Mouse (Mus musculus): ENCODE data around the gene Gpr137.
"Not testable (repeated sequence)": the region's sequence is repeated elsewhere in the genome, so short reads cannot be mapped to it uniquely, and the experiment has no call there.

Gpr137 gene

GRCm38 (mm10) chr19:6909021-6909420 is 33.3 kb downstream of the Gpr137 start:
- in situ Hi-C loops (cut with MboI, MseI) = no loop called here

GRCm38 (mm10) chr19:6907811-6908540 is 34.3 kb downstream of the Gpr137 start:
- in situ Hi-C loops (cut with MboI, MseI) = no loop called here

DNA sequence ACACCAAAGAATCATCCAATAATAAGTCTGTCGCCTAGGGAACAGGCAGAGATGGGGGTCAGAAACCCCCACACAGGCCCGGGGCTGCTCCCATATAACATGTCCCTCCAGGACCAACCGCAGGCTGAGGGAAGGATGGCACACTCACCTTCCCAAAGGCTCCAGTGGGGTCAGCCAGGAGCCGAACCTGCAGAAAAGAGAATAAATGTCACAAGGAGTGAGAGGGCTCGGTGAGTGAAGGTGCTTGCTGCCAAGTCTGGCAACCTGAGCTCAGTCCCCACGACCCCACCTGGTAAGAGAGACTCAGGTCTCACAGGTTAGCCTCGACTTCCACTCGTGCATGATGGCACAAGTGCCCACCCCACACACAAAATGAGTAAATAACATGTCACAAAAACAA is 35.2 kb downstream of the Gpr137 start:
- in situ Hi-C loops (cut with MboI, MseI) = no loop called here

DNA sequence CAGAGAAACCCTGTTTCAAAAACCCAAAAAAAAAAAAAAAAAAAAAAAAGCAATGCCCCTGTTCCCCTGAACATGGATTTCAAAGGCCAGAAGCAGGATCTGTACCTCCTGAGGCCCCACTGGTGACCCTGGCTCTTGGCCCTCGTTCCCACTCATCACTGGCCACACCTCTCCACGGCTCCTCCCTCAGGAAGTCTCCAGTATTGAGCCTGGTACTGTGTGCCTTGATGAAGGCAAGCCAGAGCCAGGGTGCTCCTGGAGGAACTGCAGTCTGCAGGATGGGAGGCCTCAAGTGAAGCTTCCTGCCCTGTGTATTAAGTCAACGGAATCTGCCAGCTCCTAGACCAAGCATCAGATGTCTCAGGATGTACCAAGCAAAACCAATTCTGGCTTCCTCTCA is 36.1 kb downstream of the Gpr137 start:
- in situ Hi-C loops (cut with MboI, MseI) = no loop called here

DNA sequence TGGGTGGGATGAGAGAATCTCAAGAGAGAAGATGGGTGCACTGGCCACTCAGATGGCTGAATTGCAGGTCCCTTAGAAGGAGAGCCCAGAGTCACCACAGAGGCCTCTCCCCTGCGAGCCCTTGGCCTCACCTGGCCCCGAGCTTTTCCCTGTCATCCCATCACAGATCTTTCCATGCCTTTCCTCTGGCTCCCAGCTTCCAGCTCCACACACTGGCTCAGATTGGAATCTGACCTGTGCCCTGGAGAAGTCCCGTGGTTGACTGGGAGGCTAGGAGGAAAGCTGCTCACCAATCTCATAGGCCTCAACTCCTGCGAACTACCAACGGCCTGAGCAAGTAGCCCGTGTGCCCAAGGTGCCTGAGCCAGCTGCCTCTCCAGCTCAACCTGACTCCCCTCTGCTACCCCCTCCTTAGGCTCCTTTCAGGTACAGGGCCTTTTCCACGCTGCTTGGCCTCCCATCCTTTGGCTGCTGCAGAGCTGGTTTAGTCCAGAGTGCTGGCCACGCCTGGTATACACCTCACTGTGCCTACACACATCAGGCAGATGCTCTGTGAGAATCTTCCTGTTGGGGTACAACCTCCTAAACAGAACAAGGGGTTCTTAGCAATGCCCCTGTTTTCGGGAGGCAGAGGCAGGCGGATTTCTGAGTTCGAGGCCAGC is 36.7 kb downstream of the Gpr137 start:
- in situ Hi-C loops (cut with MboI, MseI) = no loop called here

DNA sequence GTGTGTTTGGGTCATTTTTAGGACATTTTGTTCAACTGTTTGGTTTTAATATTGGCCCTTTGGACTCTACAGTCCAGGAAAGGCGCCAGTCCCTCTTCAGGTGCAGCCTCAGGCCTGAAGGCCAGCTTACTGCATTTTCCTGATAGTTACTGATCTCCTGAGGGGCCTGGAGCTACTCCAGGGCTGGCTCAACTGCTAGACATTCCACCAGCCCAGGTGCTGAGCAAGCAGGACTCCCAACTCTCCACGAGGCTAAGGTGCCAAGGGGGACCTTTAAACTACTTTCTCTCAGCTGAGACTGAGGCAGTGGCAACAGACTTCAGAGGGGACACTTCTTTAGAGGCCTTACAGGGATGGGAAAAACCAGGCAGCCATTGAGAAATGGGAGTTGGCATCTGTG is 37.4 kb downstream of the Gpr137 start:
- in situ Hi-C loops (cut with MboI, MseI) = no loop called here

GRCm38 (mm10) chr19:6903031-6903430 is 39.2 kb downstream of the Gpr137 start:
- in situ Hi-C loops (cut with MboI, MseI) = no loop called here

GRCm38 (mm10) chr19:6899641-6900040 is 42.6 kb downstream of the Gpr137 start:
- in situ Hi-C loops (cut with MboI, MseI) = no loop called here

DNA sequence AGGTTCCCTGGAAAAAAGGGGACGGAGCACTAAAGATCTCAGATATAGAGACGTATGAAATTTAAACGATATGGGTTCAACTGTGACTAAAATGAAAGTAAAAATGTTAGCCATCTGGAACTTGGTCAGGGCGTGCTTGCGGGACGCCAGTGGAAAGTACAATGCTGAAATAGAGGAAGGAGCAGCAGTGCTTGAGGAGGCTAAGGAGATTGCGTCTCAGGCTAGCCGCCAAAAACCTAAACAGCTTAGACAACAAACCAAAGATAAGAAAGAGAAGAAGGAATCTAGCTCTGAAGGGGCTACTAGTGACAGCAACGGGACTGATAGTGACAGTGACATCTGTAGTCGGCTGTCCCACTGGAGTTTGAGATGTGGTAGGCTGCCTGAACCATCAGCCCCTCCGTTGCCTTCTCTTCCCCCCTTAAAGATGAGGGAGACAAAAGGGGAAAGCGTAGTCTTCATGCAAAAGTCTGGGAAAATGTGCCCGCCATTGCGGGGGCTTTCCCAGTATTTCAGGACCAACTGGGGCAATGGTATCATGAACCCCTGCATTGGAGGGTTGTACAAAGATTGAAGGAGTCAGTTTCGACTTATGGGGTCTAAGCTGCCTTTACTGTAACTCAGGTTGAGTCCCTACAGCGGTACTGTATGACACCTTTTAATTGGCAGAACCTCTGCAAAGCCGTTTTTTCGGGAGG is 46.5 kb downstream of the Gpr137 start:
- in situ Hi-C loops (cut with MboI, MseI) = not testable (repeated sequence)

- in situ Hi-C loops (cut with MboI, MseI) = no loop called here
These were observed 48.4 kb downstream of the Gpr137 start for GRCm38 (mm10) chr19:6893731-6894451.

DNA sequence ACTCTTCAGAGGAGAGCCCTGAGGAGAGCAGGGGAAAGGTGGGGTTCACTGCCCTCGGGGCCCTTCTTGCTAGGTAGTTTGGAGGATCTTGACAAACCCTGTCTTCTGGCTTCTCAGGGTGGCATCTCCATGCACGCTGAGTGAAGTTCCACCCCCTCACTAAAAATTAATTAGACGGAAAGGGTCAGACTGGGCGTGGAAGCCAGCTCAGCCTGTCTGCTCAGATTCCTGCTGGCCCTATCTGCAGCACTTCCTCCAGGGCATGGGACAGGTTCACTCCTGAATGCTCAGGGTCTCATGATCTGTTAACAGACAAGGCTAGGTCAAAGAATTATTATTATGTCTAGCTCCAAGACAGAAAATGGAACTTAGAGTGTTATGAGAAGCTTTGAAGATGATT is 49.8 kb downstream of the Gpr137 start:
- in situ Hi-C loops (cut with MboI, MseI) = no loop called here
